Mouse (Mus musculus): Measurements from ENCODE around the gene Map1b.

DNA sequence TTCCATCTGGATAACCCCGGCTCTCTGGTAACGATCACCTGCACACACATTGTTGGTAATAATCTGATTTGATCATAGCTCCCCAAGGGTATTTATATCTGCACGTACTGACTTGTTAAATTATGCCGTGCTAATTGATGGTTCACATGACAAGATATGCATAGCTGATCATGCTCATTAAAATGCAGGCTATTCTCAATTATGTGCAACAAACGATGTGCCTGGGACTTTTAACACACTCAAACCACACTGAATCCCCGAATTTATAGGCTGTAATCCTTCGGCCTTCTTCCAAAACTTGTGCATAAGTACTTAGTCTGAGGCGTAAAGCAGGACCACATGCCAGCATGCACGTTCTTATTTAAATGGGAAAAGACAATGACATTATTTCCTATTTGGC lies 16.6 kb downstream of the Map1b start:
- TF ChIP-seq POLR2A (IDR thresholded peaks at IDR 0.05; ENCODE audit: insufficient read depth, low read depth, low read length), result no peak
- no peak for TF ChIP-seq CTCF (IDR thresholded peaks at IDR 0.05; ENCODE audit: insufficient read depth, low read depth, low read length)

All from olfactory bulb, adult 2 months (tissue).